Mouse (Mus musculus) right cerebral cortex, postnatal 10 days (tissue): ENCODE measurements around the gene Stum.
"Not testable (repeated sequence)": the region's sequence is repeated elsewhere in the genome, so short reads cannot be mapped to it uniquely, and the experiment has no call there.

ENCODE experiments used
- DNase-seq, 2 experiments: peaks; one replicate each; pipeline ENCODE4 v3.0.0; 2021; ENCODE audit warnings: low spot score in 2 of 2

Gene Stum

GRCm38 (mm10) chr1:180405576-180406335 lies 77.5 kb downstream of the Stum start:
- DNase-seq, result no peak

GRCm38 (mm10) chr1:180404706-180405105 lies 78.6 kb downstream of the Stum start:
- DNase-seq, result no peak

GRCm38 (mm10) chr1:180403694-180404606 lies 79.4 kb downstream of the Stum start:
- peak in 1 of 2 experiments; percentile 55 for DNase-seq

- no peak for DNase-seq
These were observed 80.0 kb downstream of the Stum start for GRCm38 (mm10) chr1:180403357-180403693.

- DNase-seq, result no peak
These were observed 80.7 kb downstream of the Stum start for GRCm38 (mm10) chr1:180402481-180403081.

GRCm38 (mm10) chr1:180401725-180402124 lies 81.6 kb downstream of the Stum start:
- DNase-seq, result no peak

- DNase-seq, result no peak
These were observed 82.4 kb downstream of the Stum start for GRCm38 (mm10) chr1:180400691-180401455.

- no peak for DNase-seq
These were observed 84.9 kb downstream of the Stum start for GRCm38 (mm10) chr1:180398446-180398845.

- DNase-seq, result no peak
These were observed 85.6 kb downstream of the Stum start for GRCm38 (mm10) chr1:180397734-180398133.

GRCm38 (mm10) chr1:180393873-180394272 lies 89.4 kb downstream of the Stum start:
- DNase-seq, result no peak

GRCm38 (mm10) chr1:180393017-180393797 lies 90.1 kb downstream of the Stum start:
- no peak for DNase-seq

- no peak for DNase-seq
These were observed 91.0 kb downstream of the Stum start for GRCm38 (mm10) chr1:180392137-180392798.

- no peak for DNase-seq
These were observed 91.7 kb downstream of the Stum start for GRCm38 (mm10) chr1:180391575-180391945.

- DNase-seq, result no peak
These were observed 92.3 kb downstream of the Stum start for GRCm38 (mm10) chr1:180390746-180391574.

GRCm38 (mm10) chr1:180390321-180390731 lies 93.0 kb downstream of the Stum start:
- DNase-seq, result no peak

- not testable (repeated sequence) for DNase-seq
These were observed 94.0 kb downstream of the Stum start for GRCm38 (mm10) chr1:180389213-180389760.

- DNase-seq, result no peak
These were observed 94.8 kb downstream of the Stum start for GRCm38 (mm10) chr1:180388481-180388880.

GRCm38 (mm10) chr1:180387750-180388480 lies 95.4 kb downstream of the Stum start:
- DNase-seq, result no peak
